Mouse (Mus musculus): ENCODE results near the gene Pfkfb1. TPM values are rescaled to one million over a fixed set of nuclear protein-coding genes. Genes with fewer than 3 reads are reported as not detected.

The Pfkfb1 gene
- polyA plus RNA-seq, 1 experiment from 2014 or later, result 5.7 TPM

GRCm38 (mm10) chrX:150593266-150594035 lies 5.4 kb downstream of the Pfkfb1 start:
- H3K9me3 ChIP-seq, result no peaks in the 10 kb centered on the region
- H3K4me1 ChIP-seq, result peaks cover 15% of the 10 kb centered on the region; the same call in 1 of the 2 replicates
- no peak overlapping the region for H3K9ac ChIP-seq
- no peaks in the 10 kb centered on the region for H3K27me3 ChIP-seq (replicated peaks)
- no peak overlapping the region for H3K27ac ChIP-seq (replicated peaks)
- H3K36me3 ChIP-seq, result no peaks in the 10 kb centered on the region
- no peak for ATAC-seq (ENCODE audit: extremely low read depth, insufficient number of reproducible peaks, low FRiP score, low TSS enrichment)
- no peak overlapping the region for H3K4me2 ChIP-seq
- no peak overlapping the region for H3K4me3 ChIP-seq
- 68% methylated on average over 12 of the region's 12 CpGs for WGBS

GRCm38 (mm10) chrX:150594176-150594575 lies 6.1 kb downstream of the Pfkfb1 start:
- Histone ChIP-seq H3K9me3 (no peaks in the 10 kb centered on the region), H3K4me2 (no peak overlapping the region), H3K36me3 (no peaks in the 10 kb centered on the region), H3K27me3 (replicated peaks) (no peaks in the 10 kb centered on the region), H3K9ac (no peak overlapping the region), H3K4me1 (peaks cover 15% of the 10 kb centered on the region; the same call in 1 of the 2 replicates), H3K4me3 (no peak overlapping the region), H3K27ac (replicated peaks) (no peak overlapping the region)
- 40% methylated on average over 3 of the region's 3 CpGs for WGBS
- ATAC-seq (ENCODE audit: extremely low read depth, insufficient number of reproducible peaks, low FRiP score, low TSS enrichment), result no peak

GRCm38 (mm10) chrX:150595016-150595760 lies 7.2 kb downstream of the Pfkfb1 start:
- no peak overlapping the region for H3K27ac ChIP-seq (replicated peaks)

GRCm38 (mm10) chrX:150598882-150599281 lies 10.9 kb downstream of the Pfkfb1 start:
- H3K4me1 ChIP-seq, result no peaks in the 10 kb centered on the region
- H3K9ac ChIP-seq, result no peak overlapping the region
- H3K4me2 ChIP-seq, result no peak overlapping the region
- no peaks in the 10 kb centered on the region for H3K9me3 ChIP-seq
- H3K36me3 ChIP-seq, result no peaks in the 10 kb centered on the region
- no peak for ATAC-seq (ENCODE audit: extremely low read depth, insufficient number of reproducible peaks, low FRiP score, low TSS enrichment)
- no peaks in the 10 kb centered on the region for H3K27me3 ChIP-seq (replicated peaks)
- WGBS, result 77% methylated on average over 2 of the region's 2 CpGs
- no peak overlapping the region for H3K27ac ChIP-seq (replicated peaks)
- H3K4me3 ChIP-seq, result no peak overlapping the region

More at GRCm38 (mm10) chrX:150595016-150595760, 7.2 kb downstream of the Pfkfb1 start:
- peaks cover 11% of the 10 kb centered on the region; the same call in 1 of the 2 replicates for H3K4me1 ChIP-seq
- no peak for ATAC-seq (ENCODE audit: extremely low read depth, insufficient number of reproducible peaks, low FRiP score, low TSS enrichment)
- no peaks in the 10 kb centered on the region for H3K27me3 ChIP-seq (replicated peaks)
- no peaks in the 10 kb centered on the region for H3K36me3 ChIP-seq
- no peak overlapping the region; the same call in 1 of the 2 replicates for H3K4me2 ChIP-seq
- no peaks in the 10 kb centered on the region for H3K9me3 ChIP-seq
- H3K4me3 ChIP-seq, result no peak overlapping the region
- H3K9ac ChIP-seq, result no peak overlapping the region
- WGBS, result 65% methylated on average over 9 of the region's 9 CpGs

GRCm38 (mm10) chrX:150636421-150636820 lies 48.4 kb downstream of the Pfkfb1 start:
- 38% methylated on average over 1 of the region's 1 CpGs for WGBS
- no peaks in the 10 kb centered on the region for H3K4me1 ChIP-seq
- H3K4me3 ChIP-seq, result no peak overlapping the region
- no peak overlapping the region for H3K4me2 ChIP-seq
- no peak overlapping the region for H3K9ac ChIP-seq
- ATAC-seq (ENCODE audit: extremely low read depth, insufficient number of reproducible peaks, low FRiP score, low TSS enrichment), result no peak
- H3K27ac ChIP-seq (replicated peaks), result no peak overlapping the region
- no peaks in the 10 kb centered on the region for H3K27me3 ChIP-seq (replicated peaks)
- no peaks in the 10 kb centered on the region for H3K9me3 ChIP-seq
- no peaks in the 10 kb centered on the region for H3K36me3 ChIP-seq

- ATAC-seq (ENCODE audit: extremely low read depth, insufficient number of reproducible peaks, low FRiP score, low TSS enrichment), result no peak
- peak overlapping the region; percentile 70 for H3K4me2 ChIP-seq
- no peaks in the 10 kb centered on the region for H3K4me1 ChIP-seq
- no peaks in the 10 kb centered on the region for H3K9me3 ChIP-seq
- H3K4me3 ChIP-seq, result peak overlapping the region; percentile 64
- H3K9ac ChIP-seq, result peak overlapping the region; percentile 80
- H3K36me3 ChIP-seq, result peaks cover 32% of the 10 kb centered on the region
- H3K27ac ChIP-seq (replicated peaks), result peak overlapping the region; percentile 59
- no peaks in the 10 kb centered on the region; the same call in 1 of the 2 replicates for H3K27me3 ChIP-seq (replicated peaks)
- WGBS, result 44% methylated on average over 22 of the region's 44 CpGs
Measured at GRCm38 (mm10) chrX:150656122-150656907, 68.3 kb downstream of the Pfkfb1 start.

GRCm38 (mm10) chrX:150656908-150657796 lies 69.1 kb downstream of the Pfkfb1 start, which contains the start of gene Tro:
Gene Tro (minus strand): TSS chrX:150657583.
- ATAC-seq (ENCODE audit: extremely low read depth, insufficient number of reproducible peaks, low FRiP score, low TSS enrichment), result peak; percentile 51; the same call in 1 of the 2 replicates
- H3K4me2 ChIP-seq, result peak within 1 kb of the TSS; percentile 70
- peaks cover 23% of the 10 kb centered on the region for H3K36me3 ChIP-seq
- no peaks in the 10 kb centered on the region; the same call in 1 of the 2 replicates for H3K27me3 ChIP-seq (replicated peaks)
- 15% methylated on average over 37 of the region's 37 CpGs for WGBS
- H3K27ac ChIP-seq (replicated peaks), result peak within 1 kb of the TSS; percentile 59
- peak within 1 kb of the TSS; percentile 64 for H3K4me3 ChIP-seq
- H3K9me3 ChIP-seq, result no peaks in the 10 kb centered on the region
- no peaks in the 10 kb centered on the region for H3K4me1 ChIP-seq
- peak within 1 kb of the TSS; percentile 80 for H3K9ac ChIP-seq

- H3K4me3 ChIP-seq, result peak overlapping the region; percentile 64
- peaks cover 17% of the 10 kb centered on the region for H3K36me3 ChIP-seq
- 16% methylated on average over 3 of the region's 3 CpGs for WGBS
- ATAC-seq (ENCODE audit: extremely low read depth, insufficient number of reproducible peaks, low FRiP score, low TSS enrichment), result no peak
- no peak overlapping the region for H3K9ac ChIP-seq
- H3K4me2 ChIP-seq, result peak overlapping the region; percentile 70
- no peak overlapping the region for H3K27ac ChIP-seq (replicated peaks)
- H3K9me3 ChIP-seq, result no peaks in the 10 kb centered on the region
- no peaks in the 10 kb centered on the region for H3K4me1 ChIP-seq
- no peaks in the 10 kb centered on the region; the same call in 1 of the 2 replicates for H3K27me3 ChIP-seq (replicated peaks)
Measured at GRCm38 (mm10) chrX:150657797-150658118, 69.7 kb downstream of the Pfkfb1 start.

- Histone ChIP-seq H3K36me3 (no peaks in the 10 kb centered on the region), H3K9me3 (no peaks in the 10 kb centered on the region), H3K4me1 (no peaks in the 10 kb centered on the region), H3K4me3 (no peak overlapping the region), H3K9ac (no peak overlapping the region), H3K27ac (replicated peaks) (no peak overlapping the region), H3K4me2 (no peak overlapping the region), H3K27me3 (replicated peaks) (no peaks in the 10 kb centered on the region; the same call in 1 of the 2 replicates)
- 29% methylated on average over 4 of the region's 4 CpGs for WGBS
- ATAC-seq (ENCODE audit: extremely low read depth, insufficient number of reproducible peaks, low FRiP score, low TSS enrichment), result no peak
Measured at GRCm38 (mm10) chrX:150662809-150663208, 74.8 kb downstream of the Pfkfb1 start.

GRCm38 (mm10) chrX:150677505-150677904 lies 89.5 kb downstream of the Pfkfb1 start:
- no peak for ATAC-seq (ENCODE audit: extremely low read depth, insufficient number of reproducible peaks, low FRiP score, low TSS enrichment)
- no peaks in the 10 kb centered on the region for H3K9me3 ChIP-seq
- no peaks in the 10 kb centered on the region for H3K27me3 ChIP-seq (replicated peaks)
- H3K4me1 ChIP-seq, result no peaks in the 10 kb centered on the region
- H3K4me3 ChIP-seq, result no peak overlapping the region
- H3K9ac ChIP-seq, result no peak overlapping the region
- H3K4me2 ChIP-seq, result no peak overlapping the region
- H3K27ac ChIP-seq (replicated peaks), result no peak overlapping the region
- 41% methylated on average over 1 of the region's 1 CpGs for WGBS
- H3K36me3 ChIP-seq, result no peaks in the 10 kb centered on the region

All from heart, embryonic 13.5 days (tissue).